Mouse (Mus musculus): Measurements from ENCODE around the gene Olfr653. TPM values are rescaled to one million over a fixed set of nuclear protein-coding genes. Genes with fewer than 3 reads are reported as not detected.

The Olfr653 gene
- not detected for total RNA-seq (2021)
- not detected in 2 replicates for polyA plus RNA-seq (2012; rRNA removed)
- long read RNA-seq = 0 reads

DNA sequence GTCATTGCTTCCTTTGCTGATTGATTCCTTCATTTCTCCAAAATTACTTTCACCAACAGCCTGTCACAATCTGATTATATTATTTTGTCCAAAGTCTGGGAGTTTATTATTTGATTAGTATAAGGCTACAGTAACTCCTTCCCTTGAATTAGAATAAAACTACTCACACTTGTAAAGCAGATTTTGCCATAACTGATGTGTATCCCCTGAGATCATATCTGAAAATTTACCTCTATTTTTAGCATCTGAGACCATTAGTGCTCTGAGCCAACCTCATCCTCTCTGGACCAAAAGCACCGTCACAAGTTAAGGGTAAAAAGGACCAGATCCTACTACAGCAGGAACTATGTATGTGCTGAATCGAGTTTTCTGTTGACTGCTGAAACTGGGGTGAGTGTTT is at the start of gene Olfr653:
Olfr653 (plus strand) TSS at position 301 of the 400 bp plus-strand sequence.
- DNase-seq = no peak

GRCm38 (mm10) chr7:104549833-104550232 is 27.3 kb upstream of the Olfr653 start, which contains the start of gene Olfr651:
Gene Olfr651, plus strand, starts transcription at chr7:104550133.
- no peak for DNase-seq

GRCm38 (mm10) chr7:104552700-104553099 is 24.4 kb upstream of the Olfr653 start:
- DNase-seq = no peak

DNA sequence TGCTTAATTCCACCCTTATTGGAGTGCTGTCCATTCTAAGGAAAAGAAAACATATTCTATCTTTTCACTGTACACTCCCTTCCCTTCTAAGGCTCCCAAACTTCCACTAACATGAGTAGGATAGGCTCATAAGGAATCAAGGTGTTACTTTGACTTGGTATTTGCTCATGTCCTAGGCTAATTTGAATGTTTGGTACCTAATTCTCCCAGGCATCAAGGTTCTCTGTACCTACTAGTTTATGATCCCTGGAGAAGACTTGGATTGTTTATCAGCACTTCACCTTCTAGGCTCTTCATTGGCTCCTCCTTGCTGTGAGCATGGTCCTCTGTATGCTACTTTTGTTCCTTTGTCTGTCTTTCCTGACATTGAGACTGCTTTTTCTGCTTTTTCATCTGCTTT is 16.5 kb upstream of the Olfr653 start, which contains the start of gene Olfr652:
Olfr652 (plus strand) TSS at position 301 of the 400 bp plus-strand sequence.
- no peak for DNase-seq

- DNase-seq = no peak
Observed at GRCm38 (mm10) chr7:104580846-104581245, 3.7 kb downstream of the Olfr653 start.

DNA sequence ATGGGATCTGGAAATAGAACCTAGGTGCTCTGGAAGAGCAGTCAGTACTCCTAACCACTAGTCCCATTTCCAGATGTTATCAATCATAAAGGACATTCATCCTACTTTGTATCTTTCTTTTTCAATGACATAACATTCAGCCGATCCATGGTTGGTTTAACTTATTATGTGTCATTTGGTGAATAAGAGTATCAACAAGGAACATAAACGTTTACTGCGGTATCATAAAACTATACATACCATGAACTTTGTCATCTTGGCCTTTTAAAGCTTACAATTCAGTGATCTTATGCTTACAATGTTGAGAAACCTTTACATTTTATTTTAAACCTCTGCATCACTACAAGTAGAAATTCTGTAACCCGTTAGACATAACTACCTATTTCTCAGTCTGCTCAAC is 4.3 kb downstream of the Olfr653 start:
- no peak for DNase-seq

- DNase-seq = no peak
Observed at GRCm38 (mm10) chr7:104586725-104587124, 9.6 kb downstream of the Olfr653 start, which contains the start of gene Olfr654. Gene Olfr654, plus strand, starts transcription at chr7:104587025.

GRCm38 (mm10) chr7:104588274-104588673 is 11.2 kb downstream of the Olfr653 start:
- no peak for DNase-seq

- no peak for DNase-seq
Observed at GRCm38 (mm10) chr7:104601679-104602078, 24.6 kb downstream of the Olfr653 start, which contains the start of gene Olfr655. Gene Olfr655, minus strand, starts transcription at chr7:104601779.

- DNase-seq = peak; percentile 21
Observed at GRCm38 (mm10) chr7:104603173-104603572, 26.1 kb downstream of the Olfr653 start.

DNA sequence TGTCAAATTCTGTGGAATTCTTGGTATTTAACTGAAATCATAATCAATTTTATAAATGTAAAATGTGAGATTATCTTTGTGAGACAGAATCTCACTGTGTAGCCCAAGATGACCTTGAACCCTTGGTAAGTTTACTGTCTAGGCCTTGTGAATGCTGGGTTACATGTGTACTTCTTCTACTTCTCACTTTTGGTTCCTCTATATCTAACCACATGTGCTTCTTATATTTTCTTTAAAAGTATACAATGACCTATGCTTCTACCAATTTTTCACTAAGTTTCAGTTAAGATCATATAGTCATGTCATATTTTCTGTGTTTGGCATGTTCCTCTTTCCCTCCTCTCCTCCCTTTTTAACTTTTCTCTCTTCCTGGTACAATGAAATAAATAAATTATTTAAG is 27.6 kb downstream of the Olfr653 start:
- no peak for DNase-seq

GRCm38 (mm10) chr7:104613655-104614054 is 36.5 kb downstream of the Olfr653 start, which contains the start of gene Olfr656:
Gene Olfr656, plus strand, starts transcription at chr7:104613955.
- no peak for DNase-seq

DNA sequence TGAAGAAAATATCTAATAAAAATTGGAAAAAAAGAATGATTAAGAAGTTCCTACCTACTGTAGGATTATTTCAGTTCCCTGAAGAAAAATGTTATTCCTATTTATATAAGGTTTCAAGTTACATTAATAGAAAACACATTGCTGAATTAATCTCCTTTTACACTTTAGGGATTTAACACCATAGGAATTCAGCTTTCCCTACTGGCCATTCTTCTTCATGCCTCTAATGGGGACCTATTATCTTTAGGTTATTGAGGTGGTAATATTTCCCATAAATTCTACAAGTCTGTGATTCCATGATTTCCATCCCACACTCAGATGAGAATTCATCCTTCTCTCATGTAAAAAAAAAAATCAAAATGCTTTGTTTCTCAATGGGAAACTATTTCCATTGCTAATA is 47.4 kb downstream of the Olfr653 start, which contains the start of gene Olfr657:
Olfr657 (plus strand) TSS at position 301 of the 400 bp plus-strand sequence.
- no peak for DNase-seq

Other genes starting within 250 kb of the Olfr653 start
- under 1 TPM; 0.38 to 0.46 TPM for gene Trim34b, start 247.8 kb upstream of the Olfr653 start, total RNA-seq (2021)
- 0.54 and 1.7 TPM in 2 replicates for gene Trim34b, start 247.8 kb upstream of the Olfr653 start, polyA plus RNA-seq (2012; rRNA removed)
- 1 to 10 TPM; 9.2 to 9.8 TPM for gene Trim12c, start 224.0 kb upstream of the Olfr653 start, total RNA-seq (2021)
- gene Trim12c, start 224.0 kb upstream of the Olfr653 start, polyA plus RNA-seq (2012; rRNA removed) = 2.0 and 2.2 TPM in 2 replicates
- gene Trim30b, start 207.4 kb upstream of the Olfr653 start, total RNA-seq (2021) = under 1 TPM; 0.09 to 0.17 TPM
- not detected in 2 replicates for gene Trim30b, start 207.4 kb upstream of the Olfr653 start, polyA plus RNA-seq (2012; rRNA removed)
- gene Trim30c, start 176.5 kb upstream of the Olfr653 start, total RNA-seq (2021) = not detected
- not detected in 2 replicates for gene Trim30c, start 176.5 kb upstream of the Olfr653 start, polyA plus RNA-seq (2012; rRNA removed)
- gene Trim30a, start 112.1 kb upstream of the Olfr653 start, total RNA-seq (2021) = 1 to 10 TPM; 5.1 to 6.6 TPM
- 2.1 and 2.8 TPM in 2 replicates for gene Trim30a, start 112.1 kb upstream of the Olfr653 start, polyA plus RNA-seq (2012; rRNA removed)
- 1 to 10 TPM; 5.9 TPM for gene Trim30d, start 69.5 kb upstream of the Olfr653 start, total RNA-seq (2021)
- 1.8 and 2.4 TPM in 2 replicates for gene Trim30d, start 69.5 kb upstream of the Olfr653 start, polyA plus RNA-seq (2012; rRNA removed)
- not detected for gene Olfr651, start 27.2 kb upstream of the Olfr653 start, total RNA-seq (2021)
- not detected in 2 replicates for gene Olfr651, start 27.2 kb upstream of the Olfr653 start, polyA plus RNA-seq (2012; rRNA removed)
- gene Olfr652, start 16.4 kb upstream of the Olfr653 start, total RNA-seq (2021) = not detected
- not detected in 2 replicates for gene Olfr652, start 16.4 kb upstream of the Olfr653 start, polyA plus RNA-seq (2012; rRNA removed)
- not detected for gene Olfr654, start 9.7 kb downstream of the Olfr653 start, total RNA-seq (2021)
- not detected in 2 replicates for gene Olfr654, start 9.7 kb downstream of the Olfr653 start, polyA plus RNA-seq (2012; rRNA removed)
- gene Olfr655, start 24.5 kb downstream of the Olfr653 start, total RNA-seq (2021) = not detected
- not detected in 2 replicates for gene Olfr655, start 24.5 kb downstream of the Olfr653 start, polyA plus RNA-seq (2012; rRNA removed)
- gene Olfr656, start 36.6 kb downstream of the Olfr653 start, total RNA-seq (2021) = not detected
- not detected in 2 replicates for gene Olfr656, start 36.6 kb downstream of the Olfr653 start, polyA plus RNA-seq (2012; rRNA removed)
- not detected for gene Olfr657, start 47.5 kb downstream of the Olfr653 start, total RNA-seq (2021)
- not detected in 2 replicates for gene Olfr657, start 47.5 kb downstream of the Olfr653 start, polyA plus RNA-seq (2012; rRNA removed)
- gene Olfr658, start 70.0 kb downstream of the Olfr653 start, total RNA-seq (2021) = not detected
- gene Olfr658, start 70.0 kb downstream of the Olfr653 start, polyA plus RNA-seq (2012; rRNA removed) = not detected in 2 replicates
- gene Olfr659, start 89.4 kb downstream of the Olfr653 start, total RNA-seq (2021) = not detected
- not detected in 2 replicates for gene Olfr659, start 89.4 kb downstream of the Olfr653 start, polyA plus RNA-seq (2012; rRNA removed)
- not detected for gene Olfr661, start 109.2 kb downstream of the Olfr653 start, total RNA-seq (2021)
- not detected in 2 replicates for gene Olfr661, start 109.2 kb downstream of the Olfr653 start, polyA plus RNA-seq (2012; rRNA removed)
- gene Usp17le, start 200.2 kb downstream of the Olfr653 start, total RNA-seq (2021) = not detected
- gene Usp17le, start 200.2 kb downstream of the Olfr653 start, polyA plus RNA-seq (2012; rRNA removed) = not detected in 2 replicates